Mouse (Mus musculus): ENCODE measurements around the gene Nhsl1. TPM values are rescaled to one million over a fixed set of nuclear protein-coding genes. Genes with fewer than 3 reads are reported as not detected.

Nhsl1 gene
- polyA plus RNA-seq, 1 experiment from 2014 or later: 11.2 TPM

DNA sequence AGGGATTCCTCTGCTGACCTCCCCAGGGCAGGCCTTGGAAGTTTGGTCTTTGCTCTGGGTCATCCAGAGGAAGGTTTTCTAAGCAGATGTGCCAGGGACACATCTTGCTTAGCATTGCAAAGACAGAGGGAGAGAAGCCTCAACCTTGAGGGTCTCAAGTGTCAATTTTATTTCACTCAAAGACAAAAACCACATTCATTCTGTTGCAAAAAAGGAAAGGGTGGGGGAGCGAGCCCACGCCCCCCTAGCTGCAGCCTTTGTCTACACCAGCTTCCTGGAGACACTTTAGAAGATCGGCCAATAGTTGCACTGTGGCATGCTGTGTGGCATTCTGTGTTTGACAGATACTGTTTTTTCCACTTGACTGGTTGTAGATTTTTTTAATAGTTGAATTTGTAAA is 104.2 kb downstream of the Nhsl1 start:
- Histone ChIP-seq H3K4me2 (no peak overlapping the region), H3K36me3 (no peaks in the 10 kb centered on the region), H3K4me1 (replicated peaks) (peaks cover 39% of the 10 kb centered on the region), H3K4me3 (no peak overlapping the region), H3K9me3 (replicated peaks) (no peaks in the 10 kb centered on the region), H3K27me3 (no peaks in the 10 kb centered on the region), H3K27ac (no peak overlapping the region), H3K9ac (no peak overlapping the region)
- 71% methylated on average over 3 of the region's 3 CpGs for WGBS
- no peak for ATAC-seq (replicated peaks; ENCODE audit: insufficient number of reproducible peaks, insufficient read depth, low FRiP score, low read depth)

- H3K4me2 ChIP-seq: 0 out of 2 replicates have a peak overlapping the region, but pooled peaks have one; percentile 18
- H3K27ac ChIP-seq: no peak overlapping the region
- H3K27me3 ChIP-seq: no peaks in the 10 kb centered on the region
- WGBS: 48% methylated on average over 9 of the region's 9 CpGs
- H3K4me1 ChIP-seq (replicated peaks): peaks cover 35% of the 10 kb centered on the region
- ATAC-seq (replicated peaks; ENCODE audit: insufficient number of reproducible peaks, insufficient read depth, low FRiP score, low read depth): no peak
- no peaks in the 10 kb centered on the region for H3K9me3 ChIP-seq (replicated peaks)
- no peak overlapping the region for H3K4me3 ChIP-seq
- no peaks in the 10 kb centered on the region; the same call in 1 of the 2 replicates for H3K36me3 ChIP-seq
- no peak overlapping the region for H3K9ac ChIP-seq
Observed at GRCm38 (mm10) chr10:18423557-18423956, 104.8 kb downstream of the Nhsl1 start.

- H3K36me3 ChIP-seq: peaks cover 10% of the 10 kb centered on the region; the same call in 1 of the 2 replicates
- no peak overlapping the region for H3K9ac ChIP-seq
- peaks cover 2% of the 10 kb centered on the region; the same call in 1 of the 2 replicates for H3K9me3 ChIP-seq (replicated peaks)
- no peak overlapping the region for H3K4me2 ChIP-seq
- H3K27ac ChIP-seq: no peak overlapping the region
- no peaks in the 10 kb centered on the region for H3K27me3 ChIP-seq
- H3K4me1 ChIP-seq (replicated peaks): peaks cover 38% of the 10 kb centered on the region
- no peak for ATAC-seq (replicated peaks; ENCODE audit: insufficient number of reproducible peaks, insufficient read depth, low FRiP score, low read depth)
- 83% methylated on average over 9 of the region's 9 CpGs for WGBS
- H3K4me3 ChIP-seq: no peak overlapping the region
Observed at GRCm38 (mm10) chr10:18427866-18428265, 109.1 kb downstream of the Nhsl1 start.

GRCm38 (mm10) chr10:18429533-18429932 is 110.7 kb downstream of the Nhsl1 start:
- H3K27me3 ChIP-seq: no peaks in the 10 kb centered on the region
- no peak overlapping the region for H3K9ac ChIP-seq
- 93% methylated on average over 3 of the region's 3 CpGs for WGBS
- H3K4me1 ChIP-seq (replicated peaks): peaks cover 43% of the 10 kb centered on the region
- no peak overlapping the region for H3K4me2 ChIP-seq
- H3K9me3 ChIP-seq (replicated peaks): peaks cover 2% of the 10 kb centered on the region; the same call in 1 of the 2 replicates
- peak overlapping the region; percentile 93 for H3K27ac ChIP-seq
- peaks cover 10% of the 10 kb centered on the region; the same call in 1 of the 2 replicates for H3K36me3 ChIP-seq
- no peak overlapping the region for H3K4me3 ChIP-seq
- no peak for ATAC-seq (replicated peaks; ENCODE audit: insufficient number of reproducible peaks, insufficient read depth, low FRiP score, low read depth)

- peaks cover 49% of the 10 kb centered on the region for H3K4me1 ChIP-seq (replicated peaks)
- H3K4me2 ChIP-seq: peak overlapping the region; percentile 80; the same call in 1 of the 2 replicates
- H3K27ac ChIP-seq: peak overlapping the region; percentile 93
- 59% methylated on average over 8 of the region's 8 CpGs for WGBS
- peak; percentile 40; the same call in 1 of the 2 replicates for ATAC-seq (replicated peaks; ENCODE audit: insufficient number of reproducible peaks, insufficient read depth, low FRiP score, low read depth)
- H3K9me3 ChIP-seq (replicated peaks): peaks cover 2% of the 10 kb centered on the region; the same call in 1 of the 2 replicates
- peaks cover 10% of the 10 kb centered on the region; the same call in 1 of the 2 replicates for H3K36me3 ChIP-seq
- H3K27me3 ChIP-seq: no peaks in the 10 kb centered on the region
- H3K4me3 ChIP-seq: no peak overlapping the region
- no peak overlapping the region for H3K9ac ChIP-seq
Observed at GRCm38 (mm10) chr10:18430141-18430540, 111.4 kb downstream of the Nhsl1 start.

DNA sequence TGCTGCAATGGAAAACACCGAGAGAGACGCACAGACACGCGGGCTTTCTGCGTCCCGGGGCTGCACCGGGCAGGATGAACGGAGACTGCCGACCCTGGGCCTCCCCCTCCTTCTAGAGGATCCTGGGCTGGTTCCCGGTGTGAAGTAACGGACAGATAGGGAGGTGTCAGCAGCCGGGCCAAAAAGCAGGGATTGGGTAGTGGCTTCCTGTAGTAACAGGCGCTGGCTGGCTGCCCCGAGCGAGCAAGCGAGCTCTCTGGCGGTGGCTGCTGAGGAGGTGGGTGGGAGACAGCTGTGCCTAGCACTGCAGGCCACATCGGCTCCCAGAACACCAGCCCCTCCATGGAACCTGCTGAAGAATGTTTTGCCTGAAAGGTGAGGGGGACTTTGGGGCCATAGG is 112.2 kb downstream of the Nhsl1 start:
- Histone ChIP-seq H3K27ac (peak overlapping the region; percentile 93), H3K36me3 (peaks cover 10% of the 10 kb centered on the region; the same call in 1 of the 2 replicates), H3K4me2 (peak overlapping the region; percentile 80), H3K4me1 (replicated peaks) (peaks cover 54% of the 10 kb centered on the region), H3K9ac (peak overlapping the region; percentile 56), H3K4me3 (peak overlapping the region; percentile 54), H3K9me3 (replicated peaks) (peaks cover 2% of the 10 kb centered on the region; the same call in 1 of the 2 replicates), H3K27me3 (no peaks in the 10 kb centered on the region)
- peak; percentile 93 for ATAC-seq (replicated peaks; ENCODE audit: insufficient number of reproducible peaks, insufficient read depth, low FRiP score, low read depth)
- 1% methylated on average over 18 of the region's 18 CpGs for WGBS

GRCm38 (mm10) chr10:18431546-18431945 is 112.8 kb downstream of the Nhsl1 start:
- Histone ChIP-seq H3K27ac (peak overlapping the region; percentile 93), H3K27me3 (no peaks in the 10 kb centered on the region), H3K9ac (peak overlapping the region; percentile 56), H3K9me3 (replicated peaks) (peaks cover 2% of the 10 kb centered on the region; the same call in 1 of the 2 replicates), H3K4me2 (peak overlapping the region; percentile 80), H3K4me3 (peak overlapping the region; percentile 54), H3K36me3 (peaks cover 10% of the 10 kb centered on the region; the same call in 1 of the 2 replicates), H3K4me1 (replicated peaks) (peaks cover 55% of the 10 kb centered on the region)
- ATAC-seq (replicated peaks; ENCODE audit: insufficient number of reproducible peaks, insufficient read depth, low FRiP score, low read depth): 0 out of 2 replicates have a peak, but pooled peaks have one; percentile 37
- WGBS: 23% methylated on average over 3 of the region's 3 CpGs

GRCm38 (mm10) chr10:18435454-18435853 is 116.7 kb downstream of the Nhsl1 start:
- no peak for ATAC-seq (replicated peaks; ENCODE audit: insufficient number of reproducible peaks, insufficient read depth, low FRiP score, low read depth)
- 64% methylated on average over 6 of the region's 6 CpGs for WGBS
- peak overlapping the region; percentile 7; the same call in 1 of the 2 replicates for H3K4me2 ChIP-seq

GRCm38 (mm10) chr10:18435938-18436337 is 117.2 kb downstream of the Nhsl1 start:
- peaks cover 60% of the 10 kb centered on the region for H3K4me1 ChIP-seq (replicated peaks)
- H3K27me3 ChIP-seq: no peaks in the 10 kb centered on the region
- H3K4me2 ChIP-seq: peak overlapping the region; percentile 7; the same call in 1 of the 2 replicates
- no peak overlapping the region for H3K9ac ChIP-seq
- no peak for ATAC-seq (replicated peaks; ENCODE audit: insufficient number of reproducible peaks, insufficient read depth, low FRiP score, low read depth)
- no peaks in the 10 kb centered on the region for H3K36me3 ChIP-seq
- 22% methylated on average over 7 of the region's 7 CpGs for WGBS
- no peaks in the 10 kb centered on the region for H3K9me3 ChIP-seq (replicated peaks)
- H3K4me3 ChIP-seq: no peak overlapping the region
- peak overlapping the region; percentile 65 for H3K27ac ChIP-seq

More at GRCm38 (mm10) chr10:18435454-18435853, 116.7 kb downstream of the Nhsl1 start:
- Histone ChIP-seq H3K36me3 (no peaks in the 10 kb centered on the region), H3K4me1 (replicated peaks) (peaks cover 64% of the 10 kb centered on the region), H3K9me3 (replicated peaks) (no peaks in the 10 kb centered on the region), H3K9ac (no peak overlapping the region), H3K27me3 (no peaks in the 10 kb centered on the region), H3K4me3 (no peak overlapping the region), H3K27ac (peak overlapping the region; percentile 65)

DNA sequence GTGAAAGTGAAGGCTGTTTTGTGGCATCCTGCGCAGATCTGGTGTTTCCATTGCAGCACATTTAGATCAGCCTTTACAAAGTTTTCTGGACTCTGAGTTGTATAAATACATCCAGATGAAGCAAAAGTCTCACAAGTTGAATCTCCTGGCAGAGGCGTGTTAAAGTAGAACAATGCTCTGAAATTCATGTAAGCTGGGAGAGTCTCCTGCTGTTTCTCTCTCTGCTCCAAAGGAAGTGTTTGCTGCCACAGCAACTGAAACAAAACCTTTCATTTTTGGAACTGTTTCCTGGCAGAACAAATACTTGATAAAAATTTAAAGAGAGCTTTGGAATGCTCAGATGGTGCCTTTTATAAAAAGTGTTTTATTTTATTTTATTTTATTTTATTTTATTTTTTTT is 118.8 kb downstream of the Nhsl1 start:
- H3K4me1 ChIP-seq (replicated peaks): peaks cover 59% of the 10 kb centered on the region
- 54% methylated on average over 2 of the region's 2 CpGs for WGBS

DNA sequence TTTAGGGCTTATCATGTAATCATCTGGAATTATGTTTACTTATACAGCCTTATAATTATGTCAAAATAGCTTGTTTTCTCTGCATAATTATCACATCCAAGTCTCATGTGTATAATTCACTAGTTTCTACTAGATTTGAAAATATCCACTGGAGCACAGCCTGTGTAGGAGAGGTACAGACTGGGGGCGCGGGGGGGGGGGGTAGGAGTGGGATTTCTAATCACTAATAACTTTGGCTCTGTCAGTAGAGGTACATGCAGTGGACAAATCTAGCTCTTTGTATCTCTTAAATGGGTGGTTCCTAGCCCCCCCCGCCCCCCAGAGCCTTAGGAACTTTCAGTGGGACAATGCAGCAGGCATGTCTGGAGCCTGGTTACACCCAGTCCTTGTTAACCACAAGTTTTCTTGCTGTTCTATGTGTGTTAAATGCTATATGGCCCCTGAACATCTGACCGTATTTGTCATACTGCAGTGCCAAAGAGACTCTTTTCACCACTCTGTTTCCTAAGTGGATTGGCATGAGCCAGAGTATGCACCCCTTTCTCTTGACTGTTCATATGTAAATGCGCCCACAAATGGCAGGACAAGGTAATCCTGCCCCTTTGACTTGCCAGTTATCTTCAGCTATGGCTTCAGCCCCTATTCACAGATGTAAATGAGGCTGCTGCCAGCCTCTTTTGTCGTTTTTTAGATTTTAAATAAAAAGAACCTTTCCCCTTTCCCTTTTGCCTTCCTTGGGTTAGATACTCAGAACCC is 127.0 kb downstream of the Nhsl1 start:
- Histone ChIP-seq H3K36me3 (no peaks in the 10 kb centered on the region), H3K4me2 (peak overlapping the region; percentile 49), H3K9me3 (replicated peaks) (no peaks in the 10 kb centered on the region), H3K4me1 (replicated peaks) (peaks cover 51% of the 10 kb centered on the region), H3K9ac (0 out of 2 replicates have a peak overlapping the region, but pooled peaks have one; percentile 30), H3K27ac (peak overlapping the region; percentile 93), H3K27me3 (no peaks in the 10 kb centered on the region), H3K4me3 (no peak overlapping the region)
- WGBS: 32% methylated on average over 6 of the region's 6 CpGs
- ATAC-seq (replicated peaks; ENCODE audit: insufficient number of reproducible peaks, insufficient read depth, low FRiP score, low read depth): no peak

More for the DNA sequence above, 118.8 kb downstream of the Nhsl1 start:
- Histone ChIP-seq H3K4me3 (no peak overlapping the region), H3K36me3 (no peaks in the 10 kb centered on the region), H3K27me3 (no peaks in the 10 kb centered on the region), H3K27ac (peak overlapping the region; percentile 63), H3K4me2 (no peak overlapping the region), H3K9me3 (replicated peaks) (no peaks in the 10 kb centered on the region), H3K9ac (no peak overlapping the region)
- no peak for ATAC-seq (replicated peaks; ENCODE audit: insufficient number of reproducible peaks, insufficient read depth, low FRiP score, low read depth)
